Mouse (Mus musculus): ENCODE measurements around the gene Psma5.

DNA sequence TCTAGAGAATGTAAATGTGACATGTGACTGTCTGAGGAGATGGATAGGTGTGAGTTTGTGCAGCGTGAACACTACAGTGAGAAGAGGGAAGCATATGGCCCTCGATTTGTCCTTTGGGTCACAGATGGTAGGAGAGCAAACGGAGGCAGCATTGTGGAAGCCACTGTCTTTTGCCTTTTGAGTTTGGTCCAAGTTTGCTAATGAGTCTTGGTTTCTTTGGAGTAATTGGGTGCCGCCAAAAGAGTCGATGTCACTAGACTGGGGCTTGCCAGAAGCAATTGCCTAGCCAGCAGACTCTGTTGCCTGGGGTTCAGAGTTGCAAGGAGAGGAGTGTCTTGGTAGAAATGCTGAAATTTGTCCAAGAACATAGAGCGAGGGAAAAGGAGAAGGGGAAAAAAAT is 44.9 kb upstream of the Psma5 start:
- TF ChIP-seq CTCF (IDR thresholded peaks at IDR 0.05; ENCODE audit: low read depth), result no peak
- no peak for TF ChIP-seq EP300 (IDR thresholded peaks at IDR 0.05; ENCODE audit: low read depth)

All from liver, postnatal 0 days (tissue).